Mouse (Mus musculus): ENCODE results near the gene Matn1.

The Matn1 gene

GRCm38 (mm10) chr4:130984416-130985182 lies 40.4 kb downstream of the Matn1 start:
- DNase-seq (ENCODE audit: low read depth, low spot score): peak; percentile 4

- DNase-seq (ENCODE audit: low read depth, low spot score): no peak
These were observed 42.9 kb downstream of the Matn1 start for GRCm38 (mm10) chr4:130987046-130987445.

GRCm38 (mm10) chr4:130988219-130988839 lies 44.1 kb downstream of the Matn1 start:
- no peak for DNase-seq (ENCODE audit: low read depth, low spot score)

- DNase-seq (ENCODE audit: low read depth, low spot score): no peak
These were observed 45.0 kb downstream of the Matn1 start for GRCm38 (mm10) chr4:130989146-130989545.

GRCm38 (mm10) chr4:130990966-130991365 lies 46.8 kb downstream of the Matn1 start:
- no peak for DNase-seq (ENCODE audit: low read depth, low spot score)

GRCm38 (mm10) chr4:130994556-130994955 lies 50.4 kb downstream of the Matn1 start:
- DNase-seq (ENCODE audit: low read depth, low spot score): no peak

- DNase-seq (ENCODE audit: low read depth, low spot score): no peak
These were observed 55.8 kb downstream of the Matn1 start for GRCm38 (mm10) chr4:130999744-131000527.

GRCm38 (mm10) chr4:131000614-131001178 lies 56.5 kb downstream of the Matn1 start:
- no peak for DNase-seq (ENCODE audit: low read depth, low spot score)
